10 mouse cellular contexts compared by ENCODE assay signal in genomic region chr2:58029404-58029803, GRCm38 (mm10). TPM values are rescaled to one million over a fixed set of nuclear protein-coding genes. Genes with fewer than 3 reads are reported as not detected.
DNase-seq lines count a peak whose midpoint lies in the region; ATAC-seq and TF ChIP-seq lines count a peak whose summit lies in the region.
"Had no signal": no experiment of that assay in that cellular context is flagged by ENCODE, and none has a peak within 500 bp of the region (broad histone marks: within the 10 kb centered on the region; RNA-seq: fewer than 3 reads in every experiment).

No protein-coding gene starts in this region.

- in situ Hi-C loops in CH12.LX (cut with MboI; ENCODE audit: low pct_ligation_motif_present, low pct_unique_long_range_greater_than_20kb, low sequenced_read_pairs): loop anchor here (25.0 kb wide), 2 partner anchors 283 to 633 kb away; no protein-coding TSS in a partner anchor

- WGBS in forebrain, embryonic 12.5 days: 22% methylated on average over 7 of the region's 7 CpGs

- TF ChIP-seq RAD21 in CH12.LX (IDR thresholded peaks at IDR 0.05; ENCODE audit: low read depth, low read length): peak; percentile 96

- no peak overlapping the region for H3K9ac ChIP-seq in CH12.LX (ENCODE audit: insufficient read depth, low read depth)
- no peak overlapping the region for H3K9ac ChIP-seq in forebrain, embryonic 12.5 days

- H3K27ac ChIP-seq in CH12.LX (ENCODE audit: insufficient read depth, low read depth): no peak overlapping the region
- H3K27ac ChIP-seq in forebrain, embryonic 12.5 days: no peak overlapping the region

- no peak for TF ChIP-seq POLR2A in CH12.LX (IDR thresholded peaks at IDR 0.05; ENCODE audit: low read depth, low read length)

- peak; percentile 63; the same call in 1 of the 2 replicates for ATAC-seq in forebrain, embryonic 12.5 days (ENCODE audit: low FRiP score)

- no peaks in the 10 kb centered on the region for H3K36me3 ChIP-seq in CH12.LX (replicated peaks in 1 of 2; ENCODE audit: control insufficient read depth in 1 of 2, insufficient read depth in 1 of 2, low read length in 1 of 2)
- no peaks in the 10 kb centered on the region for H3K36me3 ChIP-seq in forebrain, embryonic 12.5 days (replicated peaks)

- intact Hi-C loops in left cerebral cortex, postnatal 14 days (cut with DNase I): loop anchor here (5.0 to 10.0 kb wide), 2 partner anchors 165 to 638 kb away; partner anchors contain the start of gene Cytip

- dilution Hi-C loops in CH12.LX (cut with MboI; ENCODE audit: extremely low pct_ligation_motif_present, extremely low pct_unique_long_range_greater_than_20kb, low sequenced_read_pairs): no loop called here

- TF ChIP-seq CTCF in CH12.LX (conservative IDR thresholded peaks at IDR 0.05 in 1 of 2, IDR thresholded peaks at IDR 0.05 in 1 of 2; ENCODE audit: low read depth in 2 of 2, low read length in 2 of 2): peak; percentile 43 to 84

- H3K4me2 ChIP-seq in CH12.LX (ENCODE audit: insufficient read depth, low read depth, poor library complexity, severe bottlenecking): peak overlapping the region; percentile 71
- H3K4me2 ChIP-seq in forebrain, embryonic 12.5 days: no peak overlapping the region

- H3K9me3 ChIP-seq in CH12.LX (replicated peaks; ENCODE audit: low read length): no peaks in the 10 kb centered on the region
- H3K9me3 ChIP-seq in forebrain, embryonic 12.5 days: no peaks in the 10 kb centered on the region
- H3K9me3 ChIP-seq: megakaryocyte, embryonic 14.5 days had no signal

- peaks cover 0 to 11% of the 10 kb centered on the region in 2 experiments; a peak in 2 of 4 replicates for H3K4me1 ChIP-seq in CH12.LX (ENCODE audit: control insufficient read depth in 1 of 2, insufficient read depth in 2 of 2)
- H3K4me1 ChIP-seq in forebrain, embryonic 12.5 days: no peaks in the 10 kb centered on the region
- H3K4me1 ChIP-seq: megakaryocyte, embryonic 14.5 days had no signal

- no peak overlapping the region for H3K4me3 ChIP-seq in CH12.LX (replicated peaks in 1 of 3; ENCODE audit: low read depth in 2 of 3, low read length in 2 of 3, poor library complexity in 1 of 3)
- H3K4me3 ChIP-seq in forebrain, embryonic 12.5 days (replicated peaks): no peak overlapping the region
- H3K4me3 ChIP-seq: megakaryocyte, embryonic 14.5 days had no signal

- no peak for TF ChIP-seq EP300 in CH12.LX (IDR thresholded peaks at IDR 0.05; ENCODE audit: low read length)

- DNase-seq in left cerebral cortex, postnatal 14 days (ENCODE audit: low spot score in 2 of 2): peak; percentile 23 to 42
- no peak for DNase-seq in left cerebral cortex, adult 8-10 months (ENCODE audit: low spot score in 2 of 2)
- DNase-seq in CH12.LX (ENCODE audit: extremely low read depth) (peak; percentile 78), ZHBTc4 (ENCODE audit: low read depth, low spot score) (peak; percentile 67)
- peak; percentile 83 for DNase-seq in retina, embryonic 14.5 days (ENCODE audit: low spot score)
- no peak for DNase-seq in urinary bladder, adult 18-20 months (ENCODE audit: low spot score in 2 of 2)
- no peak for DNase-seq in frontal cortex, postnatal 36 days (ENCODE audit: low spot score in 2 of 2)

- no peaks in the 10 kb centered on the region for H3K27me3 ChIP-seq in CH12.LX (replicated peaks)
- H3K27me3 ChIP-seq in forebrain, embryonic 12.5 days: no peaks in the 10 kb centered on the region
- H3K27me3 ChIP-seq: megakaryocyte, embryonic 14.5 days had no signal

- H3K79me2 ChIP-seq in CH12.LX (replicated peaks; ENCODE audit: control insufficient read depth, extremely low read depth, insufficient read depth, poor library complexity, severe bottlenecking): no peaks in the 10 kb centered on the region

TF ChIP-seq in CH12.LX, 34 proteins besides CTCF, POLR2A, EP300 and RAD21:
- TF ChIP-seq KAT2A (IDR thresholded peaks at IDR 0.05; ENCODE audit: insufficient replicate concordance, low read length) (no peak), JUND (conservative IDR thresholded peaks at IDR 0.05; ENCODE audit: low read depth, low read length) (peak; percentile 52; the same call in 1 of the 2 replicates), NELFE (IDR thresholded peaks at IDR 0.05; ENCODE audit: low read depth, low read length) (no peak), RCOR1 (conservative IDR thresholded peaks at IDR 0.05; ENCODE audit: low read depth, low read length) (no peak), USF1 (IDR thresholded peaks at IDR 0.05; ENCODE audit: low read depth, low read length) (no peak), MAZ (IDR thresholded peaks at IDR 0.05; ENCODE audit: low read depth, low read length) (no peak), POLR2AphosphoS2 (IDR thresholded peaks at IDR 0.05; ENCODE audit: low read depth, low read length) (no peak), SIN3A (IDR thresholded peaks at IDR 0.05; ENCODE audit: low read length) (no peak), MXI1 (IDR thresholded peaks at IDR 0.05; ENCODE audit: low read depth, low read length) (no peak), NRF1 (IDR thresholded peaks at IDR 0.05; ENCODE audit: low read depth, low read length) (no peak), ZMIZ1 (IDR thresholded peaks at IDR 0.05; ENCODE audit: low read depth, low read length) (no peak), E2F4 (IDR thresholded peaks at IDR 0.05; ENCODE audit: insufficient replicate concordance, low read depth, low read length) (no peak), ZC3H11A (IDR thresholded peaks at IDR 0.05; ENCODE audit: low read depth, low read length) (peak; percentile 85), ELF1 (IDR thresholded peaks at IDR 0.05; ENCODE audit: low read depth, low read length) (no peak), TCF12 (IDR thresholded peaks at IDR 0.05; ENCODE audit: low read depth, low read length) (no peak), TBP (conservative IDR thresholded peaks at IDR 0.05; ENCODE audit: low read depth, low read length) (no peak), MYC (IDR thresholded peaks at IDR 0.05; ENCODE audit: low read depth, low read length) (no peak), CHD1 (IDR thresholded peaks at IDR 0.05; ENCODE audit: low read depth, low read length) (no peak), MAFK (IDR thresholded peaks at IDR 0.05; ENCODE audit: insufficient replicate concordance, low read length) (peak; percentile 2; the same call in 1 of the 2 replicates), HCFC1 (IDR thresholded peaks at IDR 0.05; ENCODE audit: low read depth, low read length) (no peak), GABPA (IDR thresholded peaks at IDR 0.05; ENCODE audit: insufficient replicate concordance, low read depth, low read length) (no peak), BHLHE40 (IDR thresholded peaks at IDR 0.05; ENCODE audit: low read depth, low read length) (no peak), SMC3 (IDR thresholded peaks at IDR 0.05; ENCODE audit: low read depth, low read length) (peak; percentile 80), MAX (IDR thresholded peaks at IDR 0.05; ENCODE audit: low read length) (no peak), JUN (IDR thresholded peaks at IDR 0.05; ENCODE audit: insufficient read depth, low read depth, low read length) (no peak), ETS1 (conservative IDR thresholded peaks at IDR 0.05; ENCODE audit: low read depth, low read length) (no peak), PAX5 (IDR thresholded peaks at IDR 0.05; ENCODE audit: low read length) (no peak), IRF4 (IDR thresholded peaks at IDR 0.05; ENCODE audit: low read depth, low read length) (no peak), UBTF (IDR thresholded peaks at IDR 0.05; ENCODE audit: low read depth, low read length) (no peak), ZNF384 (IDR thresholded peaks at IDR 0.05; ENCODE audit: low read depth, low read length) (peak; percentile 83), USF2 (conservative IDR thresholded peaks at IDR 0.05; ENCODE audit: low read depth, low read length) (no peak), ZKSCAN1 (IDR thresholded peaks at IDR 0.05; ENCODE audit: borderline replicate concordance, low read depth, low read length) (no peak), MEF2A (IDR thresholded peaks at IDR 0.05; ENCODE audit: borderline replicate concordance, low read depth, low read length) (0 out of 2 replicates have a peak, but pooled peaks have one; percentile 42), CHD2 (IDR thresholded peaks at IDR 0.05; ENCODE audit: low read length) (no peak)
TF ChIP-seq in CH12.LX: peak in this region for 6.

RNA-seq across cellular contexts. Expression of gene Ermn, which starts 23.3 kb away (rescaled TPM):
- 1 to 10 TPM; 3.5 to 7.2 TPM for total RNA-seq in left cerebral cortex, postnatal 14 days (2021)
- total RNA-seq in left cerebral cortex, adult 8-10 months (2022): 10 to 100 TPM; 35.1 to 43.3 (median 37.8) TPM
- total RNA-seq in CH12.LX (2012; rRNA removed): 0.04 and 0.17 TPM in 2 replicates
- total RNA-seq in CH12.LX (2014; rRNA removed): 0.23 and 0.26 TPM in 2 replicates
- not detected in 2 replicates for polyA plus RNA-seq in CH12.LX (2012; ENCODE audit: insufficient read length, low read depth)
- polyA plus RNA-seq in forebrain, embryonic 12.5 days (2016; fragmentation: Nextera tagmentation; extraction: Ambion mirVana): 2.3 and 2.8 TPM in 2 replicates

RNA-seq across cellular contexts. Expression of gene Galnt5, which starts 31.7 kb away (rescaled TPM):
- under 1 TPM in 1 of 2 experiments, not detected in 1; 0.11 TPM for total RNA-seq in left cerebral cortex, postnatal 14 days (2021)
- total RNA-seq in left cerebral cortex, adult 8-10 months (2022): under 1 TPM in 1 of 4 experiments, not detected in 3; 0.08 TPM
- total RNA-seq in CH12.LX (2012; rRNA removed) (0.04 TPM in 1 of 2 replicates, not detected in the other), CH12.LX (2014; rRNA removed) (not detected in 2 replicates)
- polyA plus RNA-seq in CH12.LX (2012; ENCODE audit: insufficient read length, low read depth): not detected in 2 replicates
- 0.18 and 0.34 TPM in 2 replicates for polyA plus RNA-seq in forebrain, embryonic 12.5 days (2016; fragmentation: Nextera tagmentation; extraction: Ambion mirVana)
- polyA plus RNA-seq: frontal cortex, adult 2 months had no signal

Comparison
In these comparisons a context has a peak if more than half of its experiments do, and no peak if none do; other contexts are left out.
1. DNase-seq: peak in left cerebral cortex, postnatal 14 days (2 of 2), CH12.LX (single experiment), ZHBTc4 (single experiment) and retina, embryonic 14.5 days (single experiment); none in left cerebral cortex, adult 8-10 months (0 of 2), urinary bladder, adult 18-20 months (0 of 2) and frontal cortex, postnatal 36 days (0 of 2).
2. RNA of gene Ermn, which starts 23.3 kb away (total RNA-seq): 35.1 to 43.3 TPM in left cerebral cortex, adult 8-10 months; 3.5 to 7.2 TPM in left cerebral cortex, postnatal 14 days and 0.04 to 0.26 TPM in CH12.LX; every median in the first group is over 4 times any median in the second.